Mouse (Mus musculus): ENCODE measurements around the gene Defa37. TPM values are rescaled to one million over a fixed set of nuclear protein-coding genes. Genes with fewer than 3 reads are reported as not detected.
"Not testable (repeated sequence)": the region's sequence is repeated elsewhere in the genome, so short reads cannot be mapped to it uniquely, and the experiment has no call there.

Gene Defa37
- polyA plus RNA-seq (2012; rRNA removed): not detected in 2 replicates

DNA sequence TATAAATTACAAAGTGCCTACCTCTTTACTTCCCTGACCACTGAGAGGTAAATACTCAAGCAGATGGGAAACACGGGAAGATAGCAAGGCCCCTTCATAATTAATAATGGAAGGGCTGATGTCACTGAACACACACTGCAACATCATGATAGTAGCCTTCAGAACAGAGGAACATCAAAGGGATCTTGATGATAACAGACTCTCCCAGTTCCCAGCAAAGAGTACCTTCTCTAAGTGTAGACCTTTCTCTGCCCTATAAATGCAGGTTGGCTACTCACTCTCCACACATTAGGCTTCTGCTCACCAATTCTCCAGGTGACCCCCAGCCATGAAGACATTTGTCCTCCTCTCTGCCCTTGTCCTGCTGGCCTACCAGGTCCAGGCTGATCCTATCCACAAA, at the start of gene Defa37:
Gene Defa37, plus strand, starts transcription at position 301 of the 400 bp plus-strand sequence.
- H3K36me3 ChIP-seq (ENCODE audit: control insufficient read depth, insufficient read depth, low read length); H3K4me1 ChIP-seq (ENCODE audit: control insufficient read depth, insufficient read depth, low read length); H3K27ac ChIP-seq (ENCODE audit: control insufficient read depth, insufficient read depth, low read depth, low read length); H3K27me3 ChIP-seq (ENCODE audit: control insufficient read depth, insufficient read depth, low read length); H3K4me3 ChIP-seq (ENCODE audit: control insufficient read depth, low read depth, low read length): not testable (repeated sequence)

DNA sequence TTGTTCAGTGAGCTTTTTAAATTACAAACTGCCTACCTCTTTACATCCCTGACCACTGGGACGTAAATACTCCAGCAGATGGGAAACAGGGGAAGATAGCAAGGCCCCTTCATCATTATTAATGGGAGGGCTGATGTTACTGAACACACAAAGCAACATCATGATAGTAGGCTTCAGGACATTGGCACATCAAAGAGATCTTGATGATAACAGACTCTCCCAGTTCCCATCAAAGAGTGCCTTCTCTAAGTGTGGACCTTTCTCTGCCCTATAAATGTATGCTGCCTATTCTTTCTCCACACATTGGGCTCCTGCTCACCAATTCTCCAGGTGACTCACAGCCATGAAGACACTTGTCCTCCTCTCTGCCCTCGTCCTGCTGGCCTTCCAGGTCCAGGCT, 36.5 kb upstream of the Defa37 start, which contains the start of gene Defa32:
Gene Defa32, plus strand, starts transcription at position 301 of the 400 bp plus-strand sequence.
- not testable (repeated sequence) for H3K27ac ChIP-seq (ENCODE audit: control insufficient read depth, insufficient read depth, low read depth, low read length); H3K4me3 ChIP-seq (ENCODE audit: control insufficient read depth, low read depth, low read length); H3K36me3 ChIP-seq (ENCODE audit: control insufficient read depth, insufficient read depth, low read length); H3K4me1 ChIP-seq (ENCODE audit: control insufficient read depth, insufficient read depth, low read length); H3K27me3 ChIP-seq (ENCODE audit: control insufficient read depth, insufficient read depth, low read length)

DNA sequence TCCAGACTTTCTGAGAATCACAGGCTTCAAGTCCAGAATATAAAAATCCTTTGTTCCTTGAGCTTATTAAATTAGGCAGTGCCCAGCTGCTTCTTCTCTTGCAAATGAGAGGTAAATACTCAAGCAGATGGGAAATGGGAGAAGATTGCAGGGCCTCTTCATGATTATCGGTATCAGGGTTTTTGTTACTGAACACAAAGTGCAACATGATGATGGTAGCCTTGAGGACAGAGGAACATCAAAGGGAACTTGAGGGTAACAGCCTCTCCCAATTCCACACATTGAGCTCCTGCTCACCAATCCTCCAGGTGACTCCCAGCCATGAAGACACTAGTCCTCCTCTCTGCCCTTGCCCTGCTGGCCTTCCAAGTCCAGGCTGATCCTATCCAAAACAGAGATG, 17.5 kb downstream of the Defa37 start, which contains the start of gene Defa28:
Gene Defa28, plus strand, starts transcription at position 301 of the 400 bp plus-strand sequence.
- not testable (repeated sequence) for H3K4me3 ChIP-seq (ENCODE audit: control insufficient read depth, low read depth, low read length); H3K4me1 ChIP-seq (ENCODE audit: control insufficient read depth, insufficient read depth, low read length); H3K36me3 ChIP-seq (ENCODE audit: control insufficient read depth, insufficient read depth, low read length); H3K27ac ChIP-seq (ENCODE audit: control insufficient read depth, insufficient read depth, low read depth, low read length); H3K27me3 ChIP-seq (ENCODE audit: control insufficient read depth, insufficient read depth, low read length)

DNA sequence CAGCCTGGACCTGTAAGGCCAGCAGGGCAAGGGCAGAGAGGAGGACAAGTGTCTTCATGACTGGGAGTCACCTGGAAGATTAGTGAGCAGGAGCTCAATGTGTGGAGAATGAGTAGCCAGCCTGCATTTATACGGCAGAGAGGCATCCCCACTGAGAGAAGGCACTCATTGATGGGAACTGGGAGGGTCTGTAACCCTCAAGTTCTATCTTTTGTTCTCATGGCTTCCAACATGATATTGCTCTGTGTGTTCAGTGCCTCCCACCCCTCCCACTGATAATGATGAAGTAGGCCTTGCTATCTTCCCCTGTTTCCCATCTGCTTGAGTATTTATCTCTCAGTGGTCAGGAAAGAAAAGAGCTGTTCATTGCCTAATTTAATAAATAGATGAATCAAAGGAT, 29.2 kb downstream of the Defa37 start, which contains the start of gene Gm7861:
Gene Gm7861, minus strand, starts transcription at position 101 of the 400 bp plus-strand sequence.
- not testable (repeated sequence) for H3K4me3 ChIP-seq (ENCODE audit: control insufficient read depth, low read depth, low read length); H3K27ac ChIP-seq (ENCODE audit: control insufficient read depth, insufficient read depth, low read depth, low read length); H3K36me3 ChIP-seq (ENCODE audit: control insufficient read depth, insufficient read depth, low read length); H3K27me3 ChIP-seq (ENCODE audit: control insufficient read depth, insufficient read depth, low read length); H3K4me1 ChIP-seq (ENCODE audit: control insufficient read depth, insufficient read depth, low read length)

Other genes with a start within 250 kb of the Defa37 start
- not detected in 2 replicates for gene Defa27, start 249.8 kb upstream of the Defa37 start, polyA plus RNA-seq (2012; rRNA removed)
- gene Defa29, start 238.4 kb upstream of the Defa37 start, polyA plus RNA-seq (2012; rRNA removed): 4.2 and 7.3 TPM in 2 replicates
- not detected in 2 replicates for gene Defa2, start 186.9 kb upstream of the Defa37 start, polyA plus RNA-seq (2012; rRNA removed)
- gene Defa33, start 173.6 kb upstream of the Defa37 start, polyA plus RNA-seq (2012; rRNA removed): not detected in 2 replicates
- not detected in 2 replicates for gene Defa36, start 138.0 kb upstream of the Defa37 start, polyA plus RNA-seq (2012; rRNA removed)
- gene Gm7849, start 108.8 kb upstream of the Defa37 start, polyA plus RNA-seq (2012; rRNA removed): not detected in 2 replicates
- gene Defa20, start 56.1 kb upstream of the Defa37 start, polyA plus RNA-seq (2012; rRNA removed): not detected in 2 replicates
- gene Defa32, start 36.4 kb upstream of the Defa37 start, polyA plus RNA-seq (2012; rRNA removed): not detected in 2 replicates
- gene Defa28, start 17.6 kb downstream of the Defa37 start, polyA plus RNA-seq (2012; rRNA removed): not detected in 2 replicates
- gene Gm7861, start 29.1 kb downstream of the Defa37 start, polyA plus RNA-seq (2012; rRNA removed): not detected in 2 replicates
- not detected in 2 replicates for gene Defa26, start 52.8 kb downstream of the Defa37 start, polyA plus RNA-seq (2012; rRNA removed)
- not detected in 2 replicates for gene Defa17, start 90.4 kb downstream of the Defa37 start, polyA plus RNA-seq (2012; rRNA removed)
- not detected in 2 replicates for gene Defa34, start 100.4 kb downstream of the Defa37 start, polyA plus RNA-seq (2012; rRNA removed)
- gene AY761184, start 138.3 kb downstream of the Defa37 start, polyA plus RNA-seq (2012; rRNA removed): not detected in 2 replicates
- gene Defa24, start 169.1 kb downstream of the Defa37 start, polyA plus RNA-seq (2012; rRNA removed): not detected in 2 replicates